Mouse (Mus musculus) G1E (cell line): ENCODE data around the gene Mlh1.

ENCODE experiments used
- CTCF ChIP-seq: IDR thresholded peaks from 2 replicates; pipeline ENCODE4 v1.5.1; 2012; ENCODE audit warnings: low read depth, low read length, inconsistent platforms, mixed read lengths
- GATA1 ChIP-seq: IDR thresholded peaks from 2 replicates; pipeline ENCODE4 v1.6.1; 2012; ENCODE audit warnings: borderline replicate concordance, low read length, inconsistent platforms, mixed read lengths
- POLR2AphosphoS5 ChIP-seq: IDR thresholded peaks from 2 replicates; pipeline ENCODE4 v1.6.1; 2012; ENCODE audit warnings: low read depth, low read length, inconsistent platforms; ENCODE audit not compliant: insufficient replicate concordance
- TAL1 ChIP-seq: conservative IDR thresholded peaks from 2 replicates; pipeline ENCODE4 v1.6.1; 2012; ENCODE audit warnings: low read depth, low read length, inconsistent platforms, mixed read lengths

GRCm38 (mm10) chr9:111184929-111185328 is 86.7 kb downstream of the Mlh1 start:
- TF ChIP-seq POLR2AphosphoS5 (no peak), GATA1 (no peak), CTCF (no peak), TAL1 (no peak)
